Mouse (Mus musculus): ENCODE measurements around the gene Matn1. TPM values are rescaled to one million over a fixed set of nuclear protein-coding genes. Genes with fewer than 3 reads are reported as not detected.

Gene Matn1
- total RNA-seq, 2 experiments from 2014 or later, result not detected

DNA sequence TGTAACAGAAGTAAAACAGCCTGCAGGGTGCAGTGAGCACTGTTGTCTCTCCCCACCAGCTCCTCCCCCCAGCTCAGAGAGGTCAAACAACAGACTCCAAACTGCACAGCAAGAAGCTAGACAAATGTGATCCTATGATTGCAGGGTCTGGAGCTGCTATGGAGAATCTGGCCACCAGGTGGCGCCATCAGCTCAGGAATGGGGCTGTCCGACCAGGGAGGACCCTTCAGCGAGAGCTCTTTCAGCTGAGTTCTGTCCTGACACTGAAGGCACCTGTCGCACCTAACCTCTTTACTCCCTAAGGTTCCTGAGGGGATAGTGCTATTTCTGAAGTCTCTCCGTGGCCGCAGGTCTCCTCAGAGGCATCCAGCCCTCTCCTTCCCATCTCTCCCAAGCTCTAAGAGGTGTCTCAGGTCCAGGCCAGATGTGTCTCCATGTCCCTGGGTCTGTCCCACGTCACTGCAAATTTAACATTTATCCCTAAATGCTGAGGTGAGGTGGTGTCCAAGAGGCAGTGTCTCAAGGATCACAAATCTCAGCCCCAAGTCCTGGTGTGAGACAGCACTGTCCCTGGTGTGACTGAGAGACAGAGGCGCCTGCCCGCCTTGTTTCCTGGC, 16.0 kb downstream of the Matn1 start:
- DNase-seq, result peak; percentile 84
- no peak overlapping the region for H3K4me3 ChIP-seq
- peak; percentile 95 for TF ChIP-seq CTCF (IDR thresholded peaks at IDR 0.05)
- no peak overlapping the region for H3K27ac ChIP-seq
- intact Hi-C loops (cut with DNase I), result loop anchor here (2.0 to 5.0 kb wide), 4 partner anchors 217 to 877 kb away; partner anchors contain the start of gene Ptpru

DNA sequence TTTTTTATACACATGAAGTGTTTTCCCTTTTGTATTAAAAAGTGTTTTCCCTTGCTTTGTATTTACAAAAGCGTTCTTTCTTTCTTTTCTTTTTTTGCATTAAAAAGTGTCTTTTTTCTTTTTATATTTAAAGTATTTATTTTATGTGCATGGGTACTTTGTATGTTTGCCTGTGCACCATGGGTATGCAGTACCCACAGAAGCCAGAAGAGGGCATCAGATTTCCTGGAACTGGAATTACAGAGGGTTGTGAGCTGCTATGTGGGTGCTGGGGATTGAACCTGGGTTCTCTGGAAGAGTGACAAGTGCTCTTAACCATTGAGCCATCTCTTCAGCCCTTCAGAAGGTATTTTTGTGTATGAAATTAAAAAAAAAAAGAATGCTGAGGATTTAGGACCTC, 27.1 kb downstream of the Matn1 start:
- H3K27ac ChIP-seq, result no peak overlapping the region
- no peak for DNase-seq
- TF ChIP-seq CTCF (IDR thresholded peaks at IDR 0.05), result peak; percentile 18; the same call in 1 of the 2 replicates
- H3K4me3 ChIP-seq, result no peak overlapping the region
- intact Hi-C loops (cut with DNase I), result no loop called here

DNA sequence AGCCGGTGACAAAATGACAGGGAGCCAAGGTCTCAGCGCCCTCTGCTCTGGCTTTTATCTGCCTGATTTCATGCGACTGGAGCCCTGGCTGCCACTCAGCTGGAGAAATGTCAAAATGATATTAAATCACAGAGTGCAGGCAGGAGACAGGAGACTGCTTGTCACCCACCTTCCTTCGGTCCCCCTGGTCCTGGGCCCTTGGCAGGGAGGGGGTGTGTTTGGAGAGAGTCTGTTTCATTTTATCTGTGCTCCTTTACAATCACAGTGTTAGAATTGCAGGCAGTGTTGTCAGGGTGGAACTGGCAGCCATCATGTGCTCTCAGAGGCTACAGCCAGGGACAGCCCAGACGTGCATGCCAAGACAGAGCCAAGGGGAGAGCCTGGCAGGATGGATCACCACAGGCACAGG, 28.2 kb downstream of the Matn1 start:
- peak; percentile 27 for DNase-seq
- no peak overlapping the region for H3K27ac ChIP-seq
- intact Hi-C loops (cut with DNase I), result no loop called here
- H3K4me3 ChIP-seq, result no peak overlapping the region
- TF ChIP-seq CTCF (IDR thresholded peaks at IDR 0.05), result no peak

DNA sequence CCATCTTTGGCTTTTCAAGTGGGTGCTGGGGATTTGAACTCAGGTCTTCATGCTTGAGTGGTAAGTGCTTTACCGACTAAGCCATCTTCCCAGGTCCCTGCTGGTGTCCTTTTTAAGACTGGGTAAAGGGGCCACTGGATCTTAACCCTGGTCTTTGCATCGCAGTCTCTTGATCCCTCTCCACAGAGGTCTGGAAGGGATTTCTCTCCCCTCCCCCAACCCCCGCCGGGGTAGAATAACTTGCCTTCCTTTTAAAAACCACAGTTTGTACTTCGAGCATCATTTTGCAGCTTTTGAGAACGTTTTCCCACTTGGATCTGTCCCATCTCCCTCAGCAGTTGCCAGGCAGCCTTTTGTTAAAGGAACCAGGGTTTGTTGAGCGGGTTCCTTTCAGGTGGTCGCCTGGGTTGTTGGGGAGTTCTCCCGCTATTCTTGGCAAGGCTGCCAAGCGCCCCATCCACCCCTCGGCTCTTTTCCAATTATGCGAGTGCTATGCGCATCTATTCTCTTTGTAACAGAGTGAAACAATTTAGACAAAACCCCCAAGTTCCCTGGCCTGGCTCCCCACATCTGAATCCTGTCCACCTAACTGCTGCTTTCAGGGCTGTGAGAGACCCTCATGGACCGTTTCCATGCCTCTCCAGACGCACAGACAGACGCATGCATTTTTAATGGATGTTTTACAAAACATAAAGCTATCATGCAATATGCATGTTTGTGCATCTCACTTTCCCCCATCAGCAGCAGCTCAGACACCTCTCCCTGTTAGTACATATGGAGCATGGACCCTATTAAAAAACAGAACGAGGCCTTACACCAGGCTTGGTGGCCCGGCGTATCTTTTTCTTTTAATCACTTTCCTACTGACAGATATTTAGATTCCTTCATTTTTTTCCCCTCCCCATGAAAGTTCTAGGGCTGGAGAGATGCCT, 29.4 kb downstream of the Matn1 start:
- peak; percentile 10 for DNase-seq
- intact Hi-C loops (cut with DNase I), result no loop called here
- H3K27ac ChIP-seq, result no peak overlapping the region
- TF ChIP-seq CTCF (IDR thresholded peaks at IDR 0.05), result no peak
- no peak overlapping the region for H3K4me3 ChIP-seq

DNA sequence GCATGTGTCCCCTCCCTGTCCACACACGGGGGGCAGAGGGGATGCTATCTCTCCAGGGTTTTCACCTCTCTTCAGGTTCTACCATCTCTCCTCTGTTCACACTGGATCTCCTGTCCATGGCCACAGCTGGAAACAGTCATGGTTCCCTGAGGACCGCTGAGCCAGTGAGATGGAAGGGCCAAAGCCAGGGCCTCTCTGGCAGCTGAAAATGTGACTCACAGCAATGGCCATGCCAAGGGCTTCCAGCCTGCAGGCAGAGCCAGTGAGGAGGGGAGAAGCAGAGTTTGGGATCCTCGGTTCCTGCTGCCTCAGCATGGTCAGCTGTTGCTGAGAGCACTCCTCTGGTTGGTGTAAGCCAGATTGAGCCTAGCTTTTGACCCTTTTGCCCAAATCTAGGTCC, 34.8 kb downstream of the Matn1 start:
- no peak for TF ChIP-seq CTCF (IDR thresholded peaks at IDR 0.05)
- DNase-seq, result peak; percentile 49
- intact Hi-C loops (cut with DNase I), result no loop called here
- Histone ChIP-seq H3K4me3 (no peak overlapping the region), H3K27ac (no peak overlapping the region)

DNA sequence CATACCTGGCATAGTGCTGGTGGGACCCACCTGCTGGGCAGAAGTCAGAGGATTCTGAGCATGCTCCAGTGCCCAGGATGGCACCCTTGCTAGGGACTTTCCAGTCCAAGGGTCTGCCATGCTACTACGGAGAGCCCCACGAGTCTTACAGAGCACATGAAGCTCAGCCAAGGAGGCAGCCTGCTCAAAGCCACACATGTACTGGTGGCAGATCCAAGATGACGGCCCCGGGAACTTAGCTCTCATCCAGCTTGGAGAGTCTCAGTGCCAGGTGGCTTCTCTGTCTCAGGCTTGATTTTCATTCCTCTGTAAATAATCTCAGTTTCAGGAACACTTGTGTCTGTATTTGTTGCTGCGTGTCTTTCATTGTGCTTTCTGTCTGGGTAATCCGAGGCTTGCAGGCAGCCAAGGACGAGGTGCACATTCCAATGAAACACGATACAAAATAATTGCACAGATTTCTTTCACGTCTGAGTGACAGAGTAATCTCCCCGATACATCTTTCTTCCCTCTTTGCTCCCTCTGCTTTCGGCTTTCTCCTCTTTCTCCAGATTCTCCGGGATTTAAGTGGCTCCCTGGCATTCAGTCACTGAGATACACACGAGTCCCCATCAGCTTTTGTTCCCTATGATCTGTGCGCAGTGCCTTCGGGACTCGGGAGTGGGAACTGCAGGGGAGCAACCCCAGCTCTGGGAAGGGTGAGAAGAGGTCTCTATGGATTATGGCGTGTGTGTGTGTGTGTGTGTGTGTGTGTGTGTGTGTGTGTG, 40.4 kb downstream of the Matn1 start:
- no peak for TF ChIP-seq CTCF (IDR thresholded peaks at IDR 0.05)

DNA sequence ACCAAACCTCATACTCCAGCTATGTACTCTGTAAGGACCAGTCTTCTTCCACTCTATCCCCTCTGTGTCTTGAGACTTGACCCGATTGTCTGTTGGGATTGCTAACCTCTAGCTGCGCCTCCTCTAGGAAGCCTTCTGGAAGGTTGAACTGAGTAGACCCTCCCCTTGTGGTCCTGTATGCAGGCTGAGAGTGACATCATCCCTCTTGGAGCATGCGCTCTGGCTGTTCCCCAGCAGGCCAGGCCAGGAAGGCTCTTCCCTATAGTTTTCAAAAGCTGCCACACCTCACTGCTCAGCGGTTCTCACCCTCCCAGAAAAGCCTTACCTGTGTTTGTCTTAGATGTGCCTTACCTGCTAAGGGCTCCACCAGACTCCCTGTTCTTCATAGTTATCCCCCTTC, 42.9 kb downstream of the Matn1 start:
- intact Hi-C loops (cut with DNase I), result no loop called here
- no peak overlapping the region for H3K27ac ChIP-seq
- no peak overlapping the region for H3K4me3 ChIP-seq
- no peak for DNase-seq
- no peak for TF ChIP-seq CTCF (IDR thresholded peaks at IDR 0.05)

More for the DNA sequence above, 40.4 kb downstream of the Matn1 start:
- Histone ChIP-seq H3K4me3 (no peak overlapping the region), H3K27ac (no peak overlapping the region)
- DNase-seq, result peak; percentile 6
- intact Hi-C loops (cut with DNase I), result no loop called here

GRCm38 (mm10) chr4:130988219-130988839, 44.1 kb downstream of the Matn1 start:
- Histone ChIP-seq H3K27ac (no peak overlapping the region), H3K4me3 (no peak overlapping the region)
- DNase-seq, result no peak
- intact Hi-C loops (cut with DNase I), result no loop called here
- no peak for TF ChIP-seq CTCF (IDR thresholded peaks at IDR 0.05)

DNA sequence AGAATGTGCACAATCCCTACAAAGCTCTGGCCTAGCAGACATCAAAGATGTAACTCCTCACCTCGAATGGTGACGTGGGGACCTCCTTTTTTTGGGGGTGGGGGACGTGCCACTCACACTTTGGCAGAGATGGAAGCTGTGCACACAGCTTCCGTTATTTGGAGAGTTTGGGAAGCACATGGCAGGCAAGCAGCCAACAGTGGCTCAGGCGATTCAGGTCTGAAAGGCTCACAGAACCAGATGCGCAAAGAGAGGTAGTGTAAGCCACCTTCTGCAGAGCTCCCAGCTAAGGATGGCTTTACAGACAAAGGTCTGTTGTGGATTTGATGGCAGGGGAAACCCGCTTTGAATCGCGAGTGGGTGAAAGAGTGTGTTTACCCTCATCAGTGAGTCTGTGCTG, 45.0 kb downstream of the Matn1 start:
- H3K4me3 ChIP-seq, result no peak overlapping the region
- no peak for DNase-seq
- intact Hi-C loops (cut with DNase I), result no loop called here
- TF ChIP-seq CTCF (IDR thresholded peaks at IDR 0.05), result no peak
- no peak overlapping the region for H3K27ac ChIP-seq

GRCm38 (mm10) chr4:130990966-130991365, 46.8 kb downstream of the Matn1 start:
- no peak for DNase-seq
- no peak overlapping the region for H3K4me3 ChIP-seq
- no peak for TF ChIP-seq CTCF (IDR thresholded peaks at IDR 0.05)
- intact Hi-C loops (cut with DNase I), result no loop called here
- H3K27ac ChIP-seq, result no peak overlapping the region

DNA sequence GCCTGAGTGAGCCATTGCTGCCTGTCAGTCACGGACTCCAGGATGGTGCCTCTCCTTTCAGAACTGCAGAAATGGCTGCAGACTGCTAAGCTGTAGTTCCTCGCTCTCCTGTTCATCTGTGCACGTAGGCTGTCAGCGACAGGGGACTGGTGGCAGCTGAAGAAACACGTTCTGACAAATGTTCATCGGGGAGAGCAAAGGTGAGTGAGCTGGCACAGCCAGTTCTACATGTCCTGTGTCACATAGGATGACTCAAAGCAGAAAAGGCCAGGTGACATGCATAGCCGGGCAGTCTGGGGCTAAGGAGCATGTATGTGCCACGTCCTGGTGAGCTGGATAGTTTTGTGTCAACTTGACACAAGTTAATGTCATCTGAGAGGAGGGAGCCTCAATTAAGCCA, 50.4 kb downstream of the Matn1 start:
- intact Hi-C loops (cut with DNase I), result no loop called here
- peak; percentile 4 for DNase-seq
- Histone ChIP-seq H3K27ac (no peak overlapping the region), H3K4me3 (no peak overlapping the region)
- no peak for TF ChIP-seq CTCF (IDR thresholded peaks at IDR 0.05)

GRCm38 (mm10) chr4:130999744-131000527, 55.8 kb downstream of the Matn1 start:
- TF ChIP-seq CTCF (IDR thresholded peaks at IDR 0.05), result no peak
- no peak overlapping the region for H3K4me3 ChIP-seq
- intact Hi-C loops (cut with DNase I), result no loop called here
- DNase-seq, result no peak
- H3K27ac ChIP-seq, result no peak overlapping the region

Data from gastrocnemius, adult 2 months (tissue).